Mouse (Mus musculus): Measurements from ENCODE around the gene Gm10375. TPM values are rescaled to one million over a fixed set of nuclear protein-coding genes. Genes with fewer than 3 reads are reported as not detected.
"Not testable (repeated sequence)": the region's sequence is repeated elsewhere in the genome, so short reads cannot be mapped to it uniquely, and the experiment has no call there.

Gene Gm10375
- polyA plus RNA-seq (2015; fragmentation: Nextera tagmentation; extraction: Ambion mirVana) = not detected in 2 replicates

DNA sequence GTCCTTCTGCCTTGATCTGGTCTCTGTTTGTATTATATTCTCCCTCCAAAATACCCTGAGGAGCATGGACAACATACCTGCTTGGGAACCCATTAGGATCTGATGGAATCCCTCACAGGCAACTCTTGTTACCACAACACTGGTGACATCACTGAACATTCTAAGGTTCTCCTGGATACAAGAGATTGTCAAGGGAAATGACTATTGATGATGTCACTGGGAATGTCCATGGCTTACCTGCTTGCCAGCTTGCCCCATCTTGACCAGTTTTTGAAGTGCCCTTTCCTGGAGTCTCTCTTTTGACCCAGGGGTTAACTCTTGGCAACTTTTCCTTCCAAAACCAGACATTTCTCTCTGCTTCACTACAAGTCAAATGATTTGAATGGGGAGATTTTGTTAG is at the start of gene Gm10375:
Gene Gm10375, minus strand, starts transcription at position 101 of the 400 bp plus-strand sequence.
- ATAC-seq (ENCODE audit: low FRiP score, low read depth); H3K9me3 ChIP-seq; H3K4me2 ChIP-seq; H3K27ac ChIP-seq (replicated peaks); H3K36me3 ChIP-seq; H3K4me3 ChIP-seq; H3K9ac ChIP-seq; H3K27me3 ChIP-seq; H3K4me1 ChIP-seq (replicated peaks): not testable (repeated sequence)

DNA sequence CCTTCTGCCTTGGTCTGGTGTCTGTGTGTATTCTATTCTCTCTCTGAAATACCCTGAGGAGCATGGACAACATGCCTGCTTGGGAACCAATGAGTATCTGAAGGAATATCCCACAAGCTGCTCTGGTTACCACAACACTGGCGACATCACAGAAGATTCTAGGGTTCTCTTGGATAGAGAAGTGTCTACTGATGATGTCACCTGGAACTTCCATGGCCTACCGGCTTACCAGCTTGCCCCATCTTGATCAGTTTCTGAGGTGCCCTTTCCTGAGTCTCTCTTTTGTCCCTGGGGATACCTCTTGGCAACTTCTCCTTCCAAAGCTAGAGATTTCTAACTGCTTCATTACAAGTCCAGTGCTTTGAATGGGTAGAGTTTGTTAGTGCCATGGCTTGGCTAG is 28.8 kb downstream of the Gm10375 start, which contains the start of gene Gm17654:
Gene Gm17654, minus strand, starts transcription at position 101 of the 400 bp plus-strand sequence.
- not testable (repeated sequence) for H3K4me1 ChIP-seq (replicated peaks); H3K4me2 ChIP-seq; ATAC-seq (ENCODE audit: low FRiP score, low read depth); H3K9ac ChIP-seq; H3K27ac ChIP-seq (replicated peaks); H3K27me3 ChIP-seq; H3K36me3 ChIP-seq; H3K4me3 ChIP-seq; H3K9me3 ChIP-seq
- WGBS = 89% methylated on average over 1 of the region's 2 CpGs

DNA sequence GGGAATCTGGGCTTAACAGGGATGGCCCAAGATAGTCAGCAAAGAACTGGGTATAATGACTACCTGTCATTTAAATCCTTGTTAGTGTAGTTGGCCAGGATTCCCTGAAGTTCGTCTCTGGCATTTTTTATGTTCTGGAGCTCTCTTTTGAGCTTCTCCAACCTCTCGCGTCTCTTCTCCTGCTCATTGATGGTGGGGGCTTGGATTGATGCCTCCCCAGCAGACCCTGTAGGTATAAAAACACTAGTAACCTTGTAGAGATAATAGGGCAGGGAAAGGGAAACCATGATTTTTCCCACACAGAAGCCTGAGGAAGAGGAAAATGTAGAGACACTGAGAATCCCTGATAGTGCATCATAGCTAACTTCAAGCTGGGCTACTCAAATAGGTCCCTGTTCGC is 29.8 kb downstream of the Gm10375 start:
- not testable (repeated sequence) for H3K27ac ChIP-seq (replicated peaks); H3K4me1 ChIP-seq (replicated peaks); H3K4me3 ChIP-seq; H3K9me3 ChIP-seq; H3K9ac ChIP-seq; H3K36me3 ChIP-seq; ATAC-seq (ENCODE audit: low FRiP score, low read depth); H3K4me2 ChIP-seq; H3K27me3 ChIP-seq
- WGBS = 88% methylated on average over 4 of the region's 4 CpGs

Other genes starting within 250 kb of the Gm10375 start
- not detected in 2 replicates for gene Gm8138, start 191.7 kb downstream of the Gm10375 start, polyA plus RNA-seq (2015; fragmentation: Nextera tagmentation; extraction: Ambion mirVana)
- not detected in 2 replicates for gene Gm5799, start 64.4 kb downstream of the Gm10375 start, polyA plus RNA-seq (2015; fragmentation: Nextera tagmentation; extraction: Ambion mirVana)
- not detected in 2 replicates for gene Gm17654, start 28.9 kb downstream of the Gm10375 start, polyA plus RNA-seq (2015; fragmentation: Nextera tagmentation; extraction: Ambion mirVana)
- not detected in 2 replicates for gene Gm8165, start 69.2 kb upstream of the Gm10375 start, polyA plus RNA-seq (2015; fragmentation: Nextera tagmentation; extraction: Ambion mirVana)
- gene Gm7324, start 89.8 kb upstream of the Gm10375 start, polyA plus RNA-seq (2015; fragmentation: Nextera tagmentation; extraction: Ambion mirVana) = 0.64 and 0.94 TPM in 2 replicates
- gene Gm16506, start 119.5 kb upstream of the Gm10375 start, polyA plus RNA-seq (2015; fragmentation: Nextera tagmentation; extraction: Ambion mirVana) = not detected in 2 replicates
- gene Gm6526, start 139.9 kb upstream of the Gm10375 start, polyA plus RNA-seq (2015; fragmentation: Nextera tagmentation; extraction: Ambion mirVana) = not detected in 2 replicates
- gene Gm8180, start 176.7 kb upstream of the Gm10375 start, polyA plus RNA-seq (2015; fragmentation: Nextera tagmentation; extraction: Ambion mirVana) = not detected in 2 replicates